Mouse (Mus musculus) adrenal gland, adult 8-10 months (tissue): ENCODE measurements at regions not wholly inside any gene's neighbourhood (a gene's known extent, or its start where the extent isn't known, plus 50 kb on each side); places are given as distances from the start of the nearest gene placed in this dataset.
A peak's percentile ranks its signal among the peaks of the same experiment; 100 is the strongest.
"Not testable (repeated sequence)": the region's sequence is repeated elsewhere in the genome, so short reads cannot be mapped to it uniquely, and the experiment has no call there.

Experiments
- DNase-seq: peaks from one replicate; pipeline ENCODE4 v3.0.0; 2022

DNA sequence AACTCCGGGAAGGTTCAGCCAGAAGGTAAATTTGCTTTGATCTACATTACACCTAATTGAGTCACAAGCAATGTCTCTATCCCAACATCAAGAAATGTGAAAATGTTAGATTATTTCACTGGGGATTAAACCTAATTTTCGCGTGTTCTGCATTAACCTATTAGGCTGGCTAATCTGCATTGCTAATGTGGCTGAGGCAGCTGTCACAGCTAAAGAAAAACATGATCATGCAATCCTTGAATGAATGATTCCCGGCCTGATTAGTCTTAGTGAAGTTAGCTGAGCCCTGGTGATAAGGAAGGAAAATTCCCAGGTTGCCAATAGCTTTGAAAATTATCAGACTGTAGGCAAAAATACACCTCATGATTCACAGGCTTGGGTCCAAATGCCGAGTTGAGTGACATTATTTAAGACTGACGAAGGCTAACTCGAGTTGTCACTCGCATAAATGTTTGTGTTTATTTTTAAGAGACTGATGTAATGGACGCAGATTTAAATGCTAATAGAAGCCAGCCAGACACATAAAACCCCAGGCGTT, 131.5 kb upstream of the Kiz start:
- no peak for DNase-seq

DNA sequence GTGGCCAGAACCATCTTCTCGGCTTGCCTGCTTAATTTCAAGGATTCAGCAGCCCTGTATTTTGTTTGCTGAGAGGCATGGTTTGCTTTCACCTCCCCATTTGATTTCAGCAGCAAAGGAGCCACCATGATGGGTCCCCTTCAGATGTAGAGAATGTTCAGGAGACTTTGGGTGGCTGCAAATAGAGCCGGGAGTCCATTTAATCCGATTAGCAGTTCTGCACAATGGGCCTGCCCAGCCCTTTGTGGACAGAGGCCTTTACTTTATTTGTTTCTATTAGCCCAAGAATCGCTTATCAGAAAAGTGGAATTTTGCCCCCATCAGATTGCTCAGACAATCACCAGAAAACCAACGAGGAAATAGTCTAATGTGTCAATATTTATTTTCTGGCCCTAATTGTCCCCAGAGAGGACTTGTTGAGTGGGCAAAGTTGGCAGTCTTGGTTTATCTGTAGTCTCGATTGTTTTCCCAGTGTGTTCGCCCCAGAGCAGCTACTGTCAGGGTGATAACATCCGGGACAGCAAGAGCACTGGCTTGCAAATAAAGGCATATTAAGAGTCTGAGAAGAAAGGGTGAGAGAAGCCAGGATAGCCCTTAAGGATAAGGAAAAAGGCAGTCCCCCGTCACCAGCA, 130.6 kb upstream of the Kiz start:
- no peak for DNase-seq

GRCm38 (mm10) chr2:146728693-146729092, 127.0 kb upstream of the Kiz start:
- no peak for DNase-seq

DNA sequence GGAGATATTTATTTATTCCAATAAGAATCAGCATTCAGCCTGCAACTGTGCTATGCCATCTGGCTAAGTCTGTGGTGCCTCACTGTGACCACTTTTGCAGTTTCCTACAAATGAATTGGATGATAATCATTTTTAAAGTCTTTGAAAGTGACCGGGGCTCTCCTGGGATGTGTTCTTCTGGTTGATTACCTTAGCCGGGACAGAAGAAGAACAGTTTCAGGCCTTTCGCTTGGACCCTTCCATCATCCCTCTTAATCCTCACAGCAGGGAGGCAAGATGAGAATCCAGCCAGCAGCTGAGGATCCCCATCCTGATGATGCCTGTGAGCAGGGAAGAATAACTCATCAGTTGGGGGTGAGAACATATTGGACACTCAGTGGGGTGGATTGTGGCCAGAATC, 124.6 kb upstream of the Kiz start:
- DNase-seq: no peak

- not testable (repeated sequence) for DNase-seq
These were observed 122.8 kb upstream of the Kiz start for GRCm38 (mm10) chr2:146732891-146733290.

DNA sequence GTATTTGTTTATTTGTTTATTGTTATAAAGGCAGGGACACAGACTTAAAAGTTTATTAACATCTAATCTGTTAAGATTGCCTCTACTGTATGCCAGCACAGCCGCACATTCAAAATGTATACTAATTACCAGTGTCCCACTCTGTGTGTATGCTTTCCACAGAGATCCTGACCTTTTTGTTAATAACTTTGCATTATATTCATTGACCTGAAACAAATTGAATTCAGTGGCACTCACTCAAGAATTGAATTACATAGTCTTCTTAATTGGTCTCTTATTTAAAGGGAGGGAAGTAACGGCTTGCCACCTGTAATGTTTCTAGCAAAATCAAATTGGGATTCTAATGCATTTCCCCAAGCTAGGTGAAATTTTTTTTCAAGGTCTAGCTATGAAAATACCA, 111.3 kb upstream of the Kiz start:
- no peak for DNase-seq

DNA sequence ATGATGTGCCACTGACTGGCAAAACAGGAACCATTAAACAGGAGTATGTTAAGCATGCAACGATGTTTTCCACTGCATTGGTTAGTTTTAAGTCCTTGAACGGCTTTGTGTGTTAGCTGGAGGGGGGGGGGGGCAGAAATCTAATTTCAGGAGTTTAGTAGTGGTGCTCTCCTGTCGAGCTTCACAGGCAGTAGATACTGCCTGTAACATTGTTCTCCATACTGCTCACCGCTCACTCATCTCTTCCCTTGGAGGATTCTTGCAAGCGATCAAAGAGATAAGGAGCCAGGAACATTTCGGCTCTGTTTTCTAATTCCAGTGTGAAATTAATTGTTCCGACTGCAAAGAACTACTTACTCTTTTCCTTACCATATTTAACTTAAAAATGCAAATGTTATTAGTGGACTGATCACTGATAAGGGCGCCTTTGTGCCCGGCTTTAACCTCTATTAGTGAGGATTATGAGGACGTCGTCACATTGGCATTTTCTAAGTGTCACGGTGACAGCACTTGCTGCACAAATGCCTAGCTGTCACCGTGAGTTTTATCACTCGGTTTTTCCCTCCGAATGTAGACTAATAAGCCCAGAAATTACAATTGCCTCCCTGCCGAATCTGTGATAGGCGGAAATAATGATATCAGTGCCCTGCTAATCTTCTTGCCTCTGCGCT, 110.5 kb upstream of the Kiz start:
- DNase-seq: no peak

DNA sequence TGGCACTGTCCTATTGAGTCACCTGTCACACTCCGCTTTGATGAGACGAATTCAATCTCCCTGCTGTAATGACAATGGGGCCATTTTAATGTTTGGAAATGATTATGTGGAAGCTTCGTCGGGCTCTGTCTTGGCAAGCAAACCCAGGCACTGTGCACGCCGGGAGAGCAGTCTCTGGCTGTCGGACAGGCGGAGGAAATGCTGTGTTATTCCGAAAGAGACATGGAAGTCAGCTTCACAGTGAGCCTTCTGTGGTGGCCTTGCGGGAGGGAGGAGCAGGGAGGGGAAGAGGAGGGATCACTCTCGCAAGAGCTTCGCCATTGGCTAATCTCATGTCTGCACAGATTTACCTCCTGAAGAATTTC, 110.0 kb upstream of the Kiz start:
- DNase-seq: no peak

- no peak for DNase-seq
These were observed 101.7 kb upstream of the Kiz start for GRCm38 (mm10) chr2:146753988-146754387.

DNA sequence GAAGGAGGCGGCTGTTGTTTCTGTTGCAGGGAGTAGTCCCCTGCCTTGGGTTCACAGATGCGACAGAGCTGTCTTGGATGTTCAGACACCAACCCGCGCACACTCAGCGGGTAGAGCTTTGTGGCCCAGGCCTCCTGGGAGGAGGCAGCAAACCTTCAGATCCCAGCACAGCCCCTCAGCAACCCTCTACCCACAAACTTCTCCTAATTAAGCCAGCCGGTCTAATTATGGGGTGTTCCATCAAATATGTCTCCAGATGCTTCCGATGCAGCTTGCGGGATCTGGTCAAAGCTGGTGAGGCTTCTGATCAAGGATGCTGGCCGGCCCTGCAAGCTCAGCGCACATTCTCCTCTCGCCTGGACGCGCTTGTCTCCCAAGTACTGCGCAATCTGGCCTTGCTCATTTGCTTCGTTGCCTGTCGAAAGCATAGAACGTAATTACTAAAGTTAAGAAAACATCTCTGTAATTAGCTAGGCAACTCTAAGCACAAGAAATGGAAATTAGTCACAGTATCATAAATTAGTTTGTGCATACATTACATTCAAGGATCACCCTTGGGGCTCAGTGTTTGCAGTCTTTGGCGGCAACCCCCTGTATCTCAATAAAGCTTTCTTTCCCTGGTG, 92.0 kb upstream of the Kiz start:
- DNase-seq: no peak

GRCm38 (mm10) chr2:146764313-146765255, 91.1 kb upstream of the Kiz start:
- DNase-seq: peak; percentile 19

DNA sequence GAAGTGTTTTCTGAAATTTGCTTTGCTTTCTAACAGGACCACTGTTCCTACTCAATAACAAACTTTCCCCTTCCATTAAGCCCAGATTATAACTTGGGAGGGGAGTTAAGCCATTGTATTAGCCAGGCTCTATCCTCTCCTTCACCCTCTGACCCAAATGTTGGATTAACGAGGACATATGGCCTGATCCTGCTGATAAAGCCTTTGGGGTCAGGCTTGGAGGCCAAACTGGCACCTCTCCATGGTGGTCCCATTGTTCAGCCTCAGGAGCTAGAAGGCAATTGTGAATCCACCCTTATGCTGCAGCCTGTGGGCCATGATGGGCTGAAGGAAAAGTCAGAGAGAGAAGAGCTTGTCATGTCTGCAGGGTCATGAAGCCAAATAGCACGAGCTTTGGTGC, 80.8 kb upstream of the Kiz start:
- DNase-seq: no peak

GRCm38 (mm10) chr2:146787132-146787810, 68.4 kb upstream of the Kiz start:
- DNase-seq: no peak

GRCm38 (mm10) chr2:146787811-146788455, 67.7 kb upstream of the Kiz start:
- no peak for DNase-seq

- no peak for DNase-seq
These were observed 62.7 kb upstream of the Kiz start for GRCm38 (mm10) chr2:146792844-146793420.

GRCm38 (mm10) chr2:146802973-146803372, 52.7 kb upstream of the Kiz start:
- no peak for DNase-seq
